Mouse (Mus musculus) heart, embryonic 12.5 days (tissue): ENCODE data around the gene S100a1. TPM values are rescaled to one million over a fixed set of nuclear protein-coding genes. Genes with fewer than 3 reads are reported as not detected.

Source experiments
- ATAC-seq: fragments of 200-750 bp; cut with Nextera tagmentation; 2 replicates; pipeline ENCODE4 v1.8.0; 2017; ENCODE audit warnings: moderate TSS enrichment, moderate library complexity; ENCODE audit not compliant: insufficient number of reproducible peaks, low FRiP score
- H3K27ac ChIP-seq: fragments of 300-500 bp; sonication (generic); 2 replicates; pipeline ENCODE4 v1.5.1; 2016; ENCODE audit warnings: mild to moderate bottlenecking, moderate library complexity; ENCODE audit not compliant: poor library complexity, severe bottlenecking
- H3K27me3 ChIP-seq: fragments of 300-500 bp; sonication (generic); replicated peaks from 2 replicates; pipeline ENCODE4 v1.6.1; 2016; ENCODE audit warnings: mild to moderate bottlenecking, moderate library complexity
- H3K36me3 ChIP-seq: fragments of 300-500 bp; sonication (generic); 2 replicates; pipeline ENCODE4 v1.6.1; 2016; ENCODE audit warnings: mild to moderate bottlenecking, moderate library complexity
- H3K4me1 ChIP-seq: fragments of 300-500 bp; sonication (generic); replicated peaks from 2 replicates; pipeline ENCODE4 v1.6.1; 2016; ENCODE audit warnings: mild to moderate bottlenecking
- H3K4me2 ChIP-seq: fragments of 300-500 bp; sonication (generic); 2 replicates; pipeline ENCODE4 v1.6.1; 2016; ENCODE audit warnings: mild to moderate bottlenecking, moderate library complexity
- H3K4me3 ChIP-seq: fragments of 300-500 bp; sonication (generic); 2 replicates; pipeline ENCODE4 v1.5.1; 2016; ENCODE audit warnings: mild to moderate bottlenecking
- H3K9ac ChIP-seq: fragments of 300-500 bp; sonication (generic); 2 replicates; pipeline ENCODE4 v1.6.1; 2016; ENCODE audit warnings: mild to moderate bottlenecking, moderate library complexity
- H3K9me3 ChIP-seq: fragments of 300-500 bp; sonication (generic); replicated peaks from 2 replicates; pipeline ENCODE4 v1.6.1; 2016; ENCODE audit warnings: mild to moderate bottlenecking, moderate library complexity
- WGBS: fragments of 180-500 bp; shearing (Covaris S2); methylation state at CpG from one replicate; pipeline ENCODE4 v1.1.7; 2016; 5-methylcytosine and 5-hydroxymethylcytosine counted together
- polyA plus RNA-seq: library from polyadenylated mRNA; unstranded; fragments of >200 nt; fragmentation: Nextera tagmentation; extraction: Ambion mirVana; gene quantifications from 2 replicates; pipeline ENCODE4 v1.2.1, GENCODE M21; 2016

Gene S100a1
- polyA plus RNA-seq, 1 experiment from 2014 or later = 148 TPM

- Histone ChIP-seq H3K27ac (peak overlapping the region; percentile 79), H3K36me3 (peaks cover 32% of the 10 kb centered on the region), H3K9ac (no peak overlapping the region), H3K4me3 (peak overlapping the region; percentile 98), H3K27me3 (no peaks in the 10 kb centered on the region), H3K4me2 (peak overlapping the region; percentile 89), H3K4me1 (peaks cover 22% of the 10 kb centered on the region), H3K9me3 (no peaks in the 10 kb centered on the region)
- no peak for ATAC-seq
- WGBS = 27% methylated on average over 2 of the region's 2 CpGs
These were observed 4.5 kb downstream of the S100a1 start for GRCm38 (mm10) chr3:90509747-90510123.

- Histone ChIP-seq H3K36me3 (peaks cover 35% of the 10 kb centered on the region), H3K4me1 (peaks cover 22% of the 10 kb centered on the region), H3K4me2 (peak within 1 kb of the TSS; percentile 89), H3K27ac (peak within 1 kb of the TSS; percentile 96), H3K4me3 (peak within 1 kb of the TSS; percentile 98), H3K27me3 (no peaks in the 10 kb centered on the region), H3K9ac (peak within 1 kb of the TSS; percentile 99), H3K9me3 (no peaks in the 10 kb centered on the region)
- under 1% methylated on average over 66 of the region's 66 CpGs for WGBS
- peak; percentile 94 for ATAC-seq
These were observed 5.0 kb downstream of the S100a1 start, which contains the start of gene Chtop for GRCm38 (mm10) chr3:90508950-90509746. TSS of gene Chtop (minus strand) at chr3:90509498.

GRCm38 (mm10) chr3:90508287-90508949 lies 5.8 kb downstream of the S100a1 start:
- Histone ChIP-seq H3K27me3 (no peaks in the 10 kb centered on the region), H3K4me1 (peaks cover 19% of the 10 kb centered on the region), H3K27ac (peak overlapping the region; percentile 96), H3K9ac (peak overlapping the region; percentile 99), H3K36me3 (peaks cover 41% of the 10 kb centered on the region), H3K9me3 (no peaks in the 10 kb centered on the region), H3K4me2 (peak overlapping the region; percentile 89), H3K4me3 (peak overlapping the region; percentile 98)
- WGBS = 3% methylated on average over 20 of the region's 20 CpGs
- no peak for ATAC-seq

- H3K9me3 ChIP-seq = no peaks in the 10 kb centered on the region
- H3K9ac ChIP-seq = no peak overlapping the region
- H3K27ac ChIP-seq = no peak overlapping the region
- H3K36me3 ChIP-seq = peaks cover 60% of the 10 kb centered on the region
- H3K27me3 ChIP-seq = no peaks in the 10 kb centered on the region
- ATAC-seq = no peak
- H3K4me1 ChIP-seq = peaks cover 12% of the 10 kb centered on the region
- no peak overlapping the region for H3K4me3 ChIP-seq
- no peak overlapping the region for H3K4me2 ChIP-seq
- WGBS = 85% methylated on average over 3 of the region's 3 CpGs
These were observed 7.8 kb downstream of the S100a1 start for GRCm38 (mm10) chr3:90506362-90506761.

- Histone ChIP-seq H3K4me1 (peaks cover 12% of the 10 kb centered on the region), H3K27ac (no peak overlapping the region), H3K9me3 (no peaks in the 10 kb centered on the region), H3K4me3 (no peak overlapping the region), H3K9ac (no peak overlapping the region), H3K4me2 (no peak overlapping the region), H3K36me3 (peaks cover 57% of the 10 kb centered on the region), H3K27me3 (no peaks in the 10 kb centered on the region)
- WGBS = 97% methylated on average over 5 of the region's 5 CpGs
- no peak for ATAC-seq
These were observed 9.0 kb downstream of the S100a1 start for GRCm38 (mm10) chr3:90505216-90505615.

- H3K9ac ChIP-seq = no peak overlapping the region
- H3K4me2 ChIP-seq = no peak overlapping the region
- no peak overlapping the region for H3K27ac ChIP-seq
- peaks cover 74% of the 10 kb centered on the region for H3K36me3 ChIP-seq
- H3K4me1 ChIP-seq = peaks cover 12% of the 10 kb centered on the region
- no peaks in the 10 kb centered on the region for H3K27me3 ChIP-seq
- no peaks in the 10 kb centered on the region for H3K9me3 ChIP-seq
- H3K4me3 ChIP-seq = no peak overlapping the region
- ATAC-seq = no peak
- 87% methylated on average over 4 of the region's 4 CpGs for WGBS
These were observed 10.7 kb downstream of the S100a1 start for GRCm38 (mm10) chr3:90503444-90503843.

GRCm38 (mm10) chr3:90497597-90497996 lies 16.6 kb downstream of the S100a1 start:
- no peak for ATAC-seq
- Histone ChIP-seq H3K4me3 (no peak overlapping the region), H3K4me2 (no peak overlapping the region), H3K36me3 (peaks cover 69% of the 10 kb centered on the region), H3K9ac (no peak overlapping the region), H3K27me3 (no peaks in the 10 kb centered on the region), H3K9me3 (no peaks in the 10 kb centered on the region), H3K27ac (no peak overlapping the region), H3K4me1 (no peaks in the 10 kb centered on the region)

GRCm38 (mm10) chr3:90495850-90496525 lies 18.2 kb downstream of the S100a1 start:
- H3K9me3 ChIP-seq = no peaks in the 10 kb centered on the region
- H3K9ac ChIP-seq = no peak overlapping the region
- H3K4me3 ChIP-seq = no peak overlapping the region
- ATAC-seq = no peak
- H3K4me2 ChIP-seq = no peak overlapping the region
- peaks cover 54% of the 10 kb centered on the region for H3K36me3 ChIP-seq
- no peaks in the 10 kb centered on the region for H3K27me3 ChIP-seq
- H3K27ac ChIP-seq = no peak overlapping the region
- 83% methylated on average over 7 of the region's 7 CpGs for WGBS
- no peaks in the 10 kb centered on the region for H3K4me1 ChIP-seq

GRCm38 (mm10) chr3:90493831-90494540 lies 20.2 kb downstream of the S100a1 start:
- Histone ChIP-seq H3K4me2 (no peak overlapping the region), H3K27ac (no peak overlapping the region), H3K9ac (no peak overlapping the region), H3K36me3 (peaks cover 45% of the 10 kb centered on the region), H3K4me1 (peaks cover 10% of the 10 kb centered on the region), H3K4me3 (no peak overlapping the region), H3K9me3 (no peaks in the 10 kb centered on the region), H3K27me3 (no peaks in the 10 kb centered on the region)
- ATAC-seq = no peak
- WGBS = 67% methylated on average over 4 of the region's 4 CpGs

GRCm38 (mm10) chr3:90491350-90491749 lies 22.8 kb downstream of the S100a1 start:
- WGBS = 47% methylated on average over 2 of the region's 2 CpGs
- Histone ChIP-seq H3K27me3 (no peaks in the 10 kb centered on the region), H3K9me3 (no peaks in the 10 kb centered on the region), H3K4me3 (no peak overlapping the region), H3K9ac (no peak overlapping the region), H3K36me3 (peaks cover 45% of the 10 kb centered on the region), H3K27ac (no peak overlapping the region), H3K4me1 (peaks cover 10% of the 10 kb centered on the region), H3K4me2 (no peak overlapping the region)
- no peak for ATAC-seq
